Mouse (Mus musculus) liver, embryonic 11.5 days (tissue): Measurements from ENCODE around the gene Pdgfc. TPM values are rescaled to one million over a fixed set of nuclear protein-coding genes. Genes with fewer than 3 reads are reported as not detected.

ENCODE experiments used
- ATAC-seq: fragments of 200-750 bp; cut with Nextera tagmentation; replicated peaks from 2 replicates; pipeline ENCODE4 v1.8.0; 2017; ENCODE audit warnings: moderate number of reproducible peaks, mild to moderate bottlenecking, moderate TSS enrichment, moderate library complexity; ENCODE audit not compliant: low FRiP score
- DNase-seq: peaks from one replicate; pipeline ENCODE4 v3.0.0-alpha.2; 2017; ENCODE audit warnings: low spot score
- H3K27ac ChIP-seq: fragments of 300-500 bp; sonication (generic); 2 replicates; pipeline ENCODE4 v1.5.1; 2014; ENCODE audit warnings: mild to moderate bottlenecking, low read depth, low read length, control low read depth
- H3K27me3 ChIP-seq: fragments of 300-500 bp; sonication (generic); replicated peaks from 2 replicates; pipeline ENCODE4 v1.6.1; 2014; ENCODE audit warnings: low read length, mixed read lengths; ENCODE audit not compliant: control insufficient read depth, insufficient read depth
- H3K36me3 ChIP-seq: fragments of 300-500 bp; sonication (generic); 2 replicates; pipeline ENCODE4 v1.6.1; 2014; ENCODE audit warnings: mild to moderate bottlenecking, low read length, moderate library complexity, mixed read lengths; ENCODE audit not compliant: control insufficient read depth, insufficient read depth
- H3K4me1 ChIP-seq: fragments of 300-500 bp; sonication (generic); replicated peaks from 2 replicates; pipeline ENCODE4 v1.6.1; 2014; ENCODE audit warnings: low read length, mixed read lengths; ENCODE audit not compliant: control insufficient read depth, insufficient read depth
- H3K4me2 ChIP-seq: fragments of 300-500 bp; sonication (generic); 2 replicates; pipeline ENCODE4 v1.6.1; 2014; ENCODE audit warnings: mild to moderate bottlenecking, control low read depth, moderate library complexity
- H3K4me3 ChIP-seq: fragments of 300-500 bp; sonication (generic); 2 replicates; pipeline ENCODE4 v1.5.1; 2014; ENCODE audit warnings: low read depth, low read length, control low read depth
- H3K9ac ChIP-seq: fragments of 300-500 bp; sonication (generic); 2 replicates; pipeline ENCODE4 v1.6.1; 2014; ENCODE audit warnings: low read depth, low read length, control low read depth
- H3K9me3 ChIP-seq: fragments of 300-500 bp; sonication (generic); 2 replicates; pipeline ENCODE4 v1.6.1; 2016; ENCODE audit warnings: low read length, inconsistent platforms, mixed read lengths; ENCODE audit not compliant: control insufficient read depth
- WGBS: fragments of 180-500 bp; shearing (Covaris S2); extraction: QIAGEN DNeasy Blood & Tissue Kit; methylation state at CpG from one replicate; pipeline ENCODE4 v1.1.7; 2014; 5-methylcytosine and 5-hydroxymethylcytosine counted together
- polyA plus RNA-seq: library from polyadenylated mRNA; unstranded; fragments of >200 nt; fragmentation: Nextera tagmentation; extraction: Ambion mirVana; gene quantifications from 2 replicates; pipeline ENCODE4 v1.2.1, GENCODE M21; 2014

Gene Pdgfc
- polyA plus RNA-seq, 1 experiment from 2014 or later: 11.8 TPM

DNA sequence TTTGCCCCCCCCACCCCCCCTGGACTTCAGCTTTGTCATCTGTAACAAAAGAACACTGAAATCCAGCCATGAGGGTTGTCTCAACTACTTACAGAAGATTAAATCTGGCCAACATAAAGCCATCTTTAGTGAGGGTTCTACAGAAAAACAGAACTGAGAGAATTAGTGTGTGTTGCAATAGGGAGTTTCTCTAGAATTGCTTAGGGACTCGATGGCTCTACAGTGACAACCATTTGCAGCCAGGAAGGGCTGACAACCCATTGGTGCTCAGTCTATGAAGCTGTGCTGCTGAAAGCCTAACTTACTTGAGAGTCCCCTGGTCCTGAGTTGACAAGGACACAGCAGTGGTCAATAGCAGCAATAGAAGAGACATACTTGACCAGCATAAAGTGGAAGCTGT, 21.5 kb downstream of the Pdgfc start:
- DNase-seq (no peak), ATAC-seq (no peak)
- Histone ChIP-seq H3K4me3 (no peak overlapping the region), H3K27me3 (no peaks in the 10 kb centered on the region), H3K9me3 (no peaks in the 10 kb centered on the region), H3K9ac (no peak overlapping the region), H3K4me1 (no peaks in the 10 kb centered on the region), H3K27ac (no peak overlapping the region), H3K36me3 (no peaks in the 10 kb centered on the region), H3K4me2 (no peak overlapping the region)
- WGBS: 71% methylated on average over 1 of the region's 1 CpGs

DNA sequence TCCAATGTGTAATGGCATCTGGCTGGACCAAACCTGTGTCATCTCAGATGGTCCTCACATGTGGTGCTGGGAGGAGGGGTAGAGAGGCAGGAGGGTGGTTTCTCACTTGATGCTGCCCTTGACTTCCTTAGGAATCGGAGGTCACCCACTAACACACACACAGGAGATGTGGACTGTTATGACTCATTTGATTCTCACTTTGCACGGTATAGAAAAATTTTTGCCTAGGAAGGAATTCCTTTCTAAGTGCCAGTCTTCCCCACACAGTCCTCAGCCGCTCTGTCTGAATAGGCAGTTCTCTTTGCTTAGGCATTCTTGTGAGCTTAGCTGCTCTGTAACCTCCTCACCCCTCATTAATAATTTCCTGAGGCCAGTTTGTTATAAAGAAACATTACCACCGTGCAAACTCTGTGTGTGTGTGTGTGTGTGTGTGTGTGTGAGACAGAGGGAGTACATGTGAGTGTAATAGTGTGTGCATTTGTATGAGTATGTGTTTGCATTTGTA, 22.4 kb downstream of the Pdgfc start:
- WGBS: 52% methylated on average over 4 of the region's 4 CpGs
- Histone ChIP-seq H3K4me1 (no peaks in the 10 kb centered on the region), H3K27ac (no peak overlapping the region), H3K4me3 (no peak overlapping the region), H3K4me2 (no peak overlapping the region), H3K9ac (no peak overlapping the region), H3K27me3 (no peaks in the 10 kb centered on the region), H3K36me3 (no peaks in the 10 kb centered on the region), H3K9me3 (no peaks in the 10 kb centered on the region)
- DNase-seq (no peak), ATAC-seq (no peak)

DNA sequence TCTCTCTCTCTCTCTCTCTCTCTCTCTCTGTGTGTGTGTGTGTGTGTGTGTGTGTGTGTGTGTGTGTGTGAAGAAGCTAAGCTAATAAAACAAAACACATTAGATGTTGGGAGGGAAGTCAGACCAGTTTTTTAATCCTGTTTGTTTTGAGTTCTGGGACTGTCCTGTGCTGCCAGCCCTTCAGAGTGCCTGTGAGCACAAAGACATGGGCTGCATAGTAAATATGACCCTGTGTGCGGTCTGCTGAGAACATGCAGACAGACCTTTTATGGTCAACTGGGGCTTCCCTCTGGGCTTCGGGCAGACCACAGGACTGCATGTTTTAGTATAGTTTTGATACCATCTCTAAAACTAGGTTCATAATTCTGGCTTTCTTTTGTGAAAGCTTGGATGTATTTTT, 32.3 kb downstream of the Pdgfc start:
- no peak overlapping the region for H3K27ac ChIP-seq
- no peaks in the 10 kb centered on the region for H3K4me1 ChIP-seq
- H3K36me3 ChIP-seq: no peaks in the 10 kb centered on the region
- no peak overlapping the region for H3K9ac ChIP-seq
- ATAC-seq (no peak), DNase-seq (no peak)
- H3K9me3 ChIP-seq: no peaks in the 10 kb centered on the region
- no peak overlapping the region for H3K4me3 ChIP-seq
- no peak overlapping the region for H3K4me2 ChIP-seq
- H3K27me3 ChIP-seq: no peaks in the 10 kb centered on the region
- WGBS: 77% methylated on average over 2 of the region's 2 CpGs

GRCm38 (mm10) chr3:81101136-81101535, 64.9 kb downstream of the Pdgfc start:
- Histone ChIP-seq H3K4me1 (no peaks in the 10 kb centered on the region), H3K36me3 (no peaks in the 10 kb centered on the region), H3K9ac (no peak overlapping the region), H3K27ac (no peak overlapping the region), H3K9me3 (no peaks in the 10 kb centered on the region), H3K27me3 (no peaks in the 10 kb centered on the region), H3K4me3 (no peak overlapping the region), H3K4me2 (no peak overlapping the region)
- DNase-seq: no peak
- 83% methylated on average over 1 of the region's 1 CpGs for WGBS
- ATAC-seq: no peak

GRCm38 (mm10) chr3:81102158-81102876, 66.1 kb downstream of the Pdgfc start:
- H3K36me3 ChIP-seq: no peaks in the 10 kb centered on the region
- peak; percentile 66 for ATAC-seq
- WGBS: 36% methylated on average over 3 of the region's 3 CpGs
- no peaks in the 10 kb centered on the region for H3K27me3 ChIP-seq
- no peak overlapping the region for H3K9ac ChIP-seq
- DNase-seq: no peak
- H3K4me3 ChIP-seq: no peak overlapping the region
- no peak overlapping the region for H3K4me2 ChIP-seq
- no peak overlapping the region for H3K27ac ChIP-seq
- H3K9me3 ChIP-seq: no peaks in the 10 kb centered on the region
- H3K4me1 ChIP-seq: no peaks in the 10 kb centered on the region

DNA sequence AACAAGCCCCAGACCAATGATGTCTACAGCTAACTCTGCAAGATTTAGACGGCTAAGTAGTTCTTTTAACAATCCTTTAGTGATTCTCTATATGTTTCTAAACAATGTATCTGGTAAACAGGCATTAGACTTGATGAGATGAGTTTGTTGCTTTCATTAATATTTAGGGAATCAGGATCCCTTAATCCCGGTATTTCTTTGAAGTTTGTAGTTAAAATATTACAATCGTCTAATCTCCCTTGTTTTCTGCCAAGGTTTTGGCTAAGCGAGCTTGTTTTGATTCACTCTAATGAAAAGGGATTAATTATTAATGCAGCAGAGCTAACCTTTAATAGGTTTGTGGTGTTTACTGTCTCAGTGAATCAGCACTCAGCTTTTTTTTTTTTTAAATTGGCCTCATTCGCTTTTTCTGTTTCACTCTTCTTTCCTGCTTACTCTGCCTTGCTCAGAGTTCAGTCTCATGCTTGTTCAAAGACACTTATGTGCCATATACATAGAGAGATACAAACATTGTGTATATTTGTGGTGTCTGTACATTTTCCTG, 66.7 kb downstream of the Pdgfc start:
- Histone ChIP-seq H3K27ac (no peak overlapping the region), H3K27me3 (no peaks in the 10 kb centered on the region), H3K36me3 (no peaks in the 10 kb centered on the region), H3K9me3 (no peaks in the 10 kb centered on the region), H3K9ac (no peak overlapping the region), H3K4me2 (no peak overlapping the region), H3K4me1 (no peaks in the 10 kb centered on the region), H3K4me3 (no peak overlapping the region)
- no peak for DNase-seq
- no peak for ATAC-seq
- 80% methylated on average over 5 of the region's 5 CpGs for WGBS

GRCm38 (mm10) chr3:81107515-81107914, 71.3 kb downstream of the Pdgfc start:
- no peaks in the 10 kb centered on the region for H3K36me3 ChIP-seq
- H3K4me1 ChIP-seq: no peaks in the 10 kb centered on the region
- no peak overlapping the region for H3K9ac ChIP-seq
- 36% methylated on average over 1 of the region's 1 CpGs for WGBS
- no peak overlapping the region for H3K4me3 ChIP-seq
- no peak for DNase-seq
- ATAC-seq: no peak
- no peaks in the 10 kb centered on the region for H3K27me3 ChIP-seq
- H3K9me3 ChIP-seq: no peaks in the 10 kb centered on the region
- no peak overlapping the region for H3K27ac ChIP-seq
- no peak overlapping the region for H3K4me2 ChIP-seq

- H3K4me1 ChIP-seq: no peaks in the 10 kb centered on the region
Observed at GRCm38 (mm10) chr3:81110968-81111367, 74.8 kb downstream of the Pdgfc start.

GRCm38 (mm10) chr3:81112892-81113291, 76.7 kb downstream of the Pdgfc start:
- Histone ChIP-seq H3K27me3 (no peaks in the 10 kb centered on the region), H3K4me3 (no peak overlapping the region), H3K4me1 (no peaks in the 10 kb centered on the region), H3K4me2 (no peak overlapping the region), H3K36me3 (no peaks in the 10 kb centered on the region), H3K27ac (no peak overlapping the region), H3K9ac (no peak overlapping the region), H3K9me3 (no peaks in the 10 kb centered on the region)
- ATAC-seq: no peak
- WGBS: 85% methylated on average over 3 of the region's 3 CpGs
- no peak for DNase-seq

More at GRCm38 (mm10) chr3:81110968-81111367, 74.8 kb downstream of the Pdgfc start:
- Histone ChIP-seq H3K36me3 (no peaks in the 10 kb centered on the region), H3K4me3 (no peak overlapping the region), H3K27ac (no peak overlapping the region), H3K9ac (no peak overlapping the region), H3K9me3 (no peaks in the 10 kb centered on the region), H3K4me2 (no peak overlapping the region), H3K27me3 (no peaks in the 10 kb centered on the region)
- no peak for DNase-seq
- no peak for ATAC-seq
- 73% methylated on average over 1 of the region's 1 CpGs for WGBS
